Mouse (Mus musculus): ENCODE data around the gene Pla2g3. TPM values are rescaled to one million over a fixed set of nuclear protein-coding genes. Genes with fewer than 3 reads are reported as not detected.

The Pla2g3 gene
- polyA plus RNA-seq, 1 experiment from 2014 or later: 0.56 TPM

GRCm38 (mm10) chr11:3526207-3526606, 38.1 kb downstream of the Pla2g3 start:
- no peak overlapping the region for H3K27ac ChIP-seq (ENCODE audit: low read length)
- H3K27me3 ChIP-seq (ENCODE audit: insufficient read depth, low read length): no peaks in the 10 kb centered on the region
- H3K36me3 ChIP-seq (ENCODE audit: insufficient read depth, low read length): peaks cover 86% of the 10 kb centered on the region
- no peaks in the 10 kb centered on the region for H3K4me1 ChIP-seq (ENCODE audit: insufficient read depth, low read length)
- no peak overlapping the region for H3K4me2 ChIP-seq (replicated peaks; ENCODE audit: low read depth, low read length)
- H3K9ac ChIP-seq (replicated peaks; ENCODE audit: low read length): no peak overlapping the region
- no peaks in the 10 kb centered on the region for H3K9me3 ChIP-seq (ENCODE audit: low read length)
- 84% methylated on average over 9 of the region's 9 CpGs for WGBS
- H3K4me3 ChIP-seq (ENCODE audit: low read length): no peak overlapping the region
- ATAC-seq (ENCODE audit: low FRiP score, low TSS enrichment): no peak

GRCm38 (mm10) chr11:3526979-3527738, 39.1 kb downstream of the Pla2g3 start:
- H3K27me3 ChIP-seq (ENCODE audit: insufficient read depth, low read length): no peaks in the 10 kb centered on the region
- 87% methylated on average over 24 of the region's 24 CpGs for WGBS
- no peak overlapping the region for H3K4me2 ChIP-seq (replicated peaks; ENCODE audit: low read depth, low read length)

GRCm38 (mm10) chr11:3527766-3528165, 39.7 kb downstream of the Pla2g3 start:
- Histone ChIP-seq H3K27me3 (ENCODE audit: insufficient read depth, low read length) (no peaks in the 10 kb centered on the region), H3K36me3 (ENCODE audit: insufficient read depth, low read length) (peaks cover 82% of the 10 kb centered on the region), H3K9ac (replicated peaks; ENCODE audit: low read length) (no peak overlapping the region), H3K9me3 (ENCODE audit: low read length) (no peaks in the 10 kb centered on the region), H3K4me1 (ENCODE audit: insufficient read depth, low read length) (no peaks in the 10 kb centered on the region), H3K27ac (ENCODE audit: low read length) (no peak overlapping the region), H3K4me2 (replicated peaks; ENCODE audit: low read depth, low read length) (no peak overlapping the region), H3K4me3 (ENCODE audit: low read length) (no peak overlapping the region)
- ATAC-seq (ENCODE audit: low FRiP score, low TSS enrichment): no peak
- WGBS: 87% methylated on average over 8 of the region's 8 CpGs

More at GRCm38 (mm10) chr11:3526979-3527738, 39.1 kb downstream of the Pla2g3 start:
- ATAC-seq (ENCODE audit: low FRiP score, low TSS enrichment): no peak
- Histone ChIP-seq H3K36me3 (ENCODE audit: insufficient read depth, low read length) (peaks cover 82% of the 10 kb centered on the region), H3K4me1 (ENCODE audit: insufficient read depth, low read length) (no peaks in the 10 kb centered on the region), H3K4me3 (ENCODE audit: low read length) (no peak overlapping the region), H3K9me3 (ENCODE audit: low read length) (no peaks in the 10 kb centered on the region), H3K9ac (replicated peaks; ENCODE audit: low read length) (no peak overlapping the region), H3K27ac (ENCODE audit: low read length) (no peak overlapping the region)

- Histone ChIP-seq H3K4me3 (ENCODE audit: low read length) (no peak overlapping the region), H3K27me3 (ENCODE audit: insufficient read depth, low read length) (no peaks in the 10 kb centered on the region), H3K4me2 (replicated peaks; ENCODE audit: low read depth, low read length) (no peak overlapping the region), H3K27ac (ENCODE audit: low read length) (no peak overlapping the region), H3K36me3 (ENCODE audit: insufficient read depth, low read length) (peaks cover 86% of the 10 kb centered on the region), H3K4me1 (ENCODE audit: insufficient read depth, low read length) (no peaks in the 10 kb centered on the region), H3K9ac (replicated peaks; ENCODE audit: low read length) (no peak overlapping the region), H3K9me3 (ENCODE audit: low read length) (no peaks in the 10 kb centered on the region)
- WGBS: 90% methylated on average over 6 of the region's 6 CpGs
- no peak for ATAC-seq (ENCODE audit: low FRiP score, low TSS enrichment)
Measured at GRCm38 (mm10) chr11:3528208-3528607, 40.1 kb downstream of the Pla2g3 start.

- ATAC-seq (ENCODE audit: low FRiP score, low TSS enrichment): peak; percentile 43; the same call in 1 of the 2 replicates
Measured at GRCm38 (mm10) chr11:3529476-3530252, 41.6 kb downstream of the Pla2g3 start.

DNA sequence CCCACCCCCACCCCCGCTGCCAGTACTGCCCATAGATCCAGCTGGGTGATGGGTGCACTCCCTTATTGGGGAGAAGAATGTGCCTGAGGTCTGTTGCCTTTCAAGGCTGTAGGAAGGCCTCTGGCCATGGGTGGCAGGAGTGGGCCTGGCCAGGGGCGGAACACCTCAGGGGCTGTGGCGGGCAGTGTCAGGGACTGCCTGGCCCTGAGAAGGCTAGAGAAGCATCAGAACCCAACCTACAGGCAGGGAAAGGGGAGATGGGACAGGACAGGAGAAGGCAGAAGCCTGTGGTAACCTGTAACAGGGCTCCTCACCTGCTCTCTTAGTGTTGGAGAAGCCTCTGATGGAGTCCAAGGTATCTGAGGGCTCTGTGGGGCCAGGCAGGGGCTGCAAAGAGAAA, 42.6 kb downstream of the Pla2g3 start:
- no peak overlapping the region for H3K27ac ChIP-seq (ENCODE audit: low read length)
- no peaks in the 10 kb centered on the region for H3K27me3 ChIP-seq (ENCODE audit: insufficient read depth, low read length)
- H3K4me2 ChIP-seq (replicated peaks; ENCODE audit: low read depth, low read length): no peak overlapping the region
- no peak overlapping the region for H3K9ac ChIP-seq (replicated peaks; ENCODE audit: low read length)
- H3K9me3 ChIP-seq (ENCODE audit: low read length): no peaks in the 10 kb centered on the region
- peaks cover under 1% of the 10 kb centered on the region; the same call in 1 of the 2 replicates for H3K4me1 ChIP-seq (ENCODE audit: insufficient read depth, low read length)
- H3K4me3 ChIP-seq (ENCODE audit: low read length): no peak overlapping the region
- 96% methylated on average over 3 of the region's 3 CpGs for WGBS
- ATAC-seq (ENCODE audit: low FRiP score, low TSS enrichment): no peak
- H3K36me3 ChIP-seq (ENCODE audit: insufficient read depth, low read length): peaks cover 80% of the 10 kb centered on the region

More at GRCm38 (mm10) chr11:3529476-3530252, 41.6 kb downstream of the Pla2g3 start:
- Histone ChIP-seq H3K36me3 (ENCODE audit: insufficient read depth, low read length) (peaks cover 90% of the 10 kb centered on the region), H3K4me1 (ENCODE audit: insufficient read depth, low read length) (no peaks in the 10 kb centered on the region), H3K4me2 (replicated peaks; ENCODE audit: low read depth, low read length) (no peak overlapping the region), H3K4me3 (ENCODE audit: low read length) (no peak overlapping the region), H3K27me3 (ENCODE audit: insufficient read depth, low read length) (no peaks in the 10 kb centered on the region), H3K9ac (replicated peaks; ENCODE audit: low read length) (no peak overlapping the region), H3K9me3 (ENCODE audit: low read length) (no peaks in the 10 kb centered on the region), H3K27ac (ENCODE audit: low read length) (no peak overlapping the region)
- 67% methylated on average over 20 of the region's 20 CpGs for WGBS

DNA sequence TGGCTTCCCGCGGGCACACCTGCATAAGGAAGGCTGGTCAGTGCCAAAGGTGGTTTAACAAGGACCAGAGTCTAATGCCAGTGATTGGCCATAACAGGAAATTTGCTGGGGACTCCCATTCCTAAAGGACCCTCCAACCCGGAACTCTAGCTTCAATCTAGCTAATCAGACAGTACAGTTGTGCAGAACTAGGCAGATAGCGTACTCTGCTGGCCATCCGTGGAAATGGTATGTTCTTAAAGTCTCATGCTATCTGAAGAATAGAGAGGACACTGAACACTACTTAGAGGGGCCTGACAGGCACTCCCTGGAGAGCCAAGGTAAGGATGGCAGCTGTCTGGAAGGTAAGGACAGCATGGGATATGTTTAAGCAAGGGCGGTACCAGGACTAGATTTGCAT, 43.5 kb downstream of the Pla2g3 start:
- 82% methylated on average over 6 of the region's 6 CpGs for WGBS
- H3K4me1 ChIP-seq (ENCODE audit: insufficient read depth, low read length): peaks cover 9% of the 10 kb centered on the region
- H3K27ac ChIP-seq (ENCODE audit: low read length): no peak overlapping the region
- no peak overlapping the region for H3K9ac ChIP-seq (replicated peaks; ENCODE audit: low read length)
- H3K27me3 ChIP-seq (ENCODE audit: insufficient read depth, low read length): no peaks in the 10 kb centered on the region
- H3K9me3 ChIP-seq (ENCODE audit: low read length): no peaks in the 10 kb centered on the region
- no peak overlapping the region for H3K4me3 ChIP-seq (ENCODE audit: low read length)
- ATAC-seq (ENCODE audit: low FRiP score, low TSS enrichment): no peak
- H3K4me2 ChIP-seq (replicated peaks; ENCODE audit: low read depth, low read length): no peak overlapping the region
- peaks cover 71% of the 10 kb centered on the region for H3K36me3 ChIP-seq (ENCODE audit: insufficient read depth, low read length)

DNA sequence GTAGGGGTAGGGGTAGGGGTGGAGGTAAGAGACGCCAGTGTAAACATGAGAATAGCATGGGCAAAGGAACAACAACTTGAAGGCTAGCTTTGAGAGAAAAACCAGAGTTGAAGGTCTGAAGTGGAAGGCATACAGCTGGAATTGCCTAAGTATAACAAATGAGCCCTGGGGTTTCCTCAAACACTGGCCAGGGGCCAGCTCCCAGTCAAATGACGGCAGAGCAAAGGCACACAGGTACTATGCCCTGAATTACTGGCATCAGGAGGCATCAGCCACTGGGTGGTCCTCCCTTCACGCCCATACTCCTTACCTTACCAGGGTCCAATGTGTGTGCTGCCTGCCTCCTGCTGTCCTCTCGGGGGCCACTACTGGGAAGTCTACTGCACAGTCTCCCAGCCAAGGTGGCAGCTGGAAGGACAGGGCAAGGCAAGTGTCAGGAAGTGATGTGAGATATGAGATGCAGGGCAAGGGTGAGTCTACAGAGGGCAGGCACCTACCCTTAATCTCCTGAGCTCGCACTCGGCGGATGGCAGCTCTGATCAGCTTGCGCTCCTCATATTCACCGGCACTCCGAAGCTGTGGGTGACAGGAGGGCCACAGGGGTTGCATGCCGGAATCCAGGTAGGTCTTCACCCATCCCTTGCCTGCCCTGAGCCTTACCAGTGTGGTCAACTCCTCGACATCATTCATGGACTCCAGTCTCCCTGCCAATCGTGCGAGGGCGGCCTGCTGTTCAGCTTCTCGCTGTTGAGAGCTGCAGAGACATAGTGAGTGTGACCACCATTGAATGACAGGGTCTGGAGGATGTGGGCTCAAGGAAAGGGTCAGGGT, 44.2 kb downstream of the Pla2g3 start:
- H3K4me3 ChIP-seq (ENCODE audit: low read length): no peak overlapping the region
- 82% methylated on average over 16 of the region's 16 CpGs for WGBS
- H3K27me3 ChIP-seq (ENCODE audit: insufficient read depth, low read length): no peaks in the 10 kb centered on the region
- no peaks in the 10 kb centered on the region for H3K9me3 ChIP-seq (ENCODE audit: low read length)
- H3K9ac ChIP-seq (replicated peaks; ENCODE audit: low read length): no peak overlapping the region
- H3K36me3 ChIP-seq (ENCODE audit: insufficient read depth, low read length): peaks cover 64% of the 10 kb centered on the region
- no peak overlapping the region for H3K27ac ChIP-seq (ENCODE audit: low read length)
- H3K4me2 ChIP-seq (replicated peaks; ENCODE audit: low read depth, low read length): no peak overlapping the region
- ATAC-seq (ENCODE audit: low FRiP score, low TSS enrichment): no peak
- peaks cover 16% of the 10 kb centered on the region for H3K4me1 ChIP-seq (ENCODE audit: insufficient read depth, low read length)

GRCm38 (mm10) chr11:3533406-3533932, 45.4 kb downstream of the Pla2g3 start:
- Histone ChIP-seq H3K36me3 (ENCODE audit: insufficient read depth, low read length) (peaks cover 54% of the 10 kb centered on the region), H3K27me3 (ENCODE audit: insufficient read depth, low read length) (no peaks in the 10 kb centered on the region), H3K4me1 (ENCODE audit: insufficient read depth, low read length) (peaks cover 27% of the 10 kb centered on the region), H3K4me3 (ENCODE audit: low read length) (no peak overlapping the region), H3K9me3 (ENCODE audit: low read length) (no peaks in the 10 kb centered on the region), H3K4me2 (replicated peaks; ENCODE audit: low read depth, low read length) (no peak overlapping the region), H3K9ac (replicated peaks; ENCODE audit: low read length) (no peak overlapping the region), H3K27ac (ENCODE audit: low read length) (no peak overlapping the region)
- WGBS: 87% methylated on average over 17 of the region's 17 CpGs
- ATAC-seq (ENCODE audit: low FRiP score, low TSS enrichment): no peak
